Mouse (Mus musculus) adipocyte (in vitro differentiated cells): Measurements from ENCODE around the gene Gdf11.

Experiments
- DNase-seq: peaks from one replicate; pipeline ENCODE4 v3.0.0-alpha.2; 2016; ENCODE audit warnings: low spot score

The Gdf11 gene

DNA sequence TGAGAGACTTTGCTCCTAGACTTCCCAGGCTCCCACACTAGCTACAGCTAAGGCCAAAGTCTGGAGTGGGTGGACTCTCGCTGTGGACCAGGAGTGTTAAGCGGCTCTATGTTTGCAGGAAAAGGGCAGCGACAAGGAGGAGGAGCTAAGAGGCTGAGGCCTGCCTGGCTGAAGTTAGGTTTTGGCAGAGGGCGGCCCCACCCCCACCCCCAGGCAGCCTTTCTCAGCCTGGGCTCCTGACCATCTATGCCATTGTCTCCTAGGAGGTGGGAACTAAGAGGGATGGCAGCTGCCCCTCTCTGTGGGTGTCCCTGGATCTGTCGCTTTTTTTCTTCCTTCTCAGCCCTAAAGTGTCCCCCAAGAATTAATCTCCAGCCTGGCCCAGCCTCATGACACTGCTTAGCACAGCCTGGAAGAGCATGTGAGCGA lies 27.7 kb upstream of the Gdf11 start:
- DNase-seq = peak; percentile 77

DNA sequence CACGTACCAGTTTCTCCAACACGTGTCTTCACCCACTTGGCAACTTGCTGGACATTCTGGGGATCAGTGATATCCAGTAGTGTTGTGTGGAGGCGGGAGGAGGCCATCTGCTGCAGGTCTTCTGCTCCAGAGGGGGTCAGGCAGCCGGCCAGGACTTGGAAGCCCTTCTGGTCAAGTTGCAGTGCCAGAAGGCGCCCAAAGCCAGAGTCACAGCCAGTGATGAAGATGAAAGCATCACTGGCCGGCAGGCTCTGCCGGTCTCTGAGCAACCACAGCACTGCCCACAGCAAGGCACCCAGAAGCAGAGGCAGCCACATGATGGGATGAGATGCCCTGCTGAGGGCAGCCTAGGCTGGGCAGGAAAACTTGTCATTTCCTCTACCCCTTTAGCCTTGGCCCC lies 26.7 kb upstream of the Gdf11 start:
- DNase-seq = peak; percentile 54

DNA sequence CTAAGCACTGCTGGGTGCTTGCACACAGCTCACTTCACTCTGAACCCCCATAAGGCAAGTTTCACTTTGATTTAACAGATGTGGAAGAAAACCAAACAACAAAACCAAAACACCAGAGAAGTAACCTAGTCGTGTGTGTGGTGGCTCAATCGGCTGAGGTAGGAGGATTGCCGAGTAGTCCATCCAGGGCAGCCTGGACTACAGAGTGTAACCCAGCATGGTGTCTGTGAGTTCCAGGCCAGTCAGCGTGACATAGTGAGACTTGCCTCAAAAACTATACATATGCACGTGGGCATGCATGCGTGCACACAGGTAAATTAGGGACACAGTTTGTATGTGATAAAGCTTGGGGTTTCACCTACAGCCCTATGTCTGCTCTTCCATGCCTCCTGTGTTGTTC lies 25.9 kb upstream of the Gdf11 start:
- DNase-seq = no peak

DNA sequence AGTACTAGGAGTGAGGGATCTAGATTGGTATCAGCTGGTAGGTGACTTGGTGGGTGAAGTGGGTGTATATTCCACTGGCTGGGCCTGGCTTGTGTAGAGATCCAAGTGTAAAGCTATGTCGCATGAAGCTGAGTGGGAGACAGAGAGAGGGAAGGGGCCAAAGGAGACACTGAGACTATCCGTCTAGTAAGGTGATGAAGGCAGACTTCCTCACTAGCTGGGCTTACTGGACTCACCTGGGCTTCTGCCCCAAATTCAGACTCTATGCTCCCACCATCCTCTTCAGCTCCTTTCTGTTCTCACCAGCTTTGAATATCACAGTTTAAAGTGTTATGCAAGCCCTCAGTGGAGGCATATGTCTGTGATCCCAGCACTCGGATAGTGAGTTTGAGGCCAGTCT lies 25.1 kb upstream of the Gdf11 start:
- DNase-seq = no peak

DNA sequence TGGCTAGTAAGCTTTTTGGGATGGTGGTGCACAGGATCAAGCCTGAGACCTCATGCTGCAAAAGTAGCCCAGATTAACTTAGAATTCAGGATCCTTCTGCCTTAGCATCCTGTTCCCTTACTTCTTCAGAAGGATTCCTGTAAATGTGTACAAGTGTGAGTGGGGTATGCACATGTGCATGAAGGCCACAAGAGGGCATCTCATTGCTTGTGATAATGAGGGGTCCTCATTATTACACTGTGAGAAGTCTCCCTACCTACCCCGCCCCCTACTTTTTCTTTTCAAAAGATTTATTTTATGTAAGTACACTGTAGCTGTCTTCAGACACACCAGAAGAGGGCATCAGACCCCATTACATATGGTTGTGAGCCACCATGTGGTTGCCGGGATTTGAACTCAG lies 24.0 kb upstream of the Gdf11 start:
- DNase-seq = no peak

DNA sequence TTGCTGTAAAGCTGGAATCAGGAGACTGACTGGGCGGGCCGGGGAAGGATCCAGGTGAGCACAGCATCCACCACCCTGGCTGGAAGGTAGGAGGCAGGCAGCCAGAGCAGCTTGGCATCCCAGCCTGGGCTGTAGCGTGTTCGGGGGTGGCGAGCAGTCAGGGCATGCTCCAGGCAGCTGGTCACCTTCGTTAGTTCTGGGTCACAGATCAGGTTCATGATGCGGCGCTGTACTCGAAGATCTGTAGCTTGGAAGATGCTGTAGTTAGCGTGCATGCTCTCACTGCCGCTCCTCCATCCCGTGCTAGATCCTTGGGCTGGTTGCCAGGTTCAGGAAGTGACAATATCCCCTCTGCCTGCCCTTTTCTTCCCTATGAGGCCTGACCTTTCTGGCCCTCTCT lies 22.2 kb upstream of the Gdf11 start:
- DNase-seq = no peak

DNA sequence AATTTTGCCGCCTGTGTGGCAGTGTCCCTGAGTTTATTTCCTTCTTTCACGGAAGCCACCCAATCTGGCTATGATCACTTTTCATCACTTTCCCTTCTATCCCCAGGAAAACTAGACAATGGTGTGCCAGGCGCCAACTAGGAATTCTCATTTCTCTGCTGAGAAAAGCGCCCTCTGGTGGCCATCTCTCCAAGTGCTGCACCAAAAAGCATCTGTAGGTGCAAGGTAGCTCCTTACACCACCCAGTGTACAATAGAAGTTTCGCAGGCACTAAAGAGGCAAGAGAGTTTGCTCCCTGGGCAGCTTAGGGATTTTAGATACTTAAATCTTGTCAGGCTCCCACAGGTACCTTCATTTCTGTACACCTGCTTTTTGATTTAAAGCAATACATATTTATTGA lies 21.7 kb upstream of the Gdf11 start:
- peak; percentile 93 for DNase-seq

DNA sequence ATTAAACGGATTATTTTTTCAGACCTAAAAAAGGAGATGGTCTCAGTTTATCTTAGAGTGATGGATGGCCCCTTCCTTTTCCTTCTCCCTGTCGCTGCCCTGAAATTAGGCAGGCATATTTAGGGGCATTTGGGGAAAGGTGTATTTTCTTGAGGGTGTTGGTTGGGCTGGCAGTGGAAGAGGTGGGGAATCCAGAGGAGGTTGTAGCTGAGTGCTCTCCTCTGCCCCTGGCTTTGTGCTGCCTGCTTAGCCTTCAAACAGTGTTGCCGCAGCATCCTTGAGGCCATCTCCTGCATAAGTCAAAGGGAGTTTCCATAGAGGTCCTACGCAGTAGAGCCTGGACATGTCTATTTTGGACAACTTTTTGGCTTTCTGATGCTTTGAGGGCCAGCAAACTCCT lies 21.3 kb upstream of the Gdf11 start:
- no peak for DNase-seq

DNA sequence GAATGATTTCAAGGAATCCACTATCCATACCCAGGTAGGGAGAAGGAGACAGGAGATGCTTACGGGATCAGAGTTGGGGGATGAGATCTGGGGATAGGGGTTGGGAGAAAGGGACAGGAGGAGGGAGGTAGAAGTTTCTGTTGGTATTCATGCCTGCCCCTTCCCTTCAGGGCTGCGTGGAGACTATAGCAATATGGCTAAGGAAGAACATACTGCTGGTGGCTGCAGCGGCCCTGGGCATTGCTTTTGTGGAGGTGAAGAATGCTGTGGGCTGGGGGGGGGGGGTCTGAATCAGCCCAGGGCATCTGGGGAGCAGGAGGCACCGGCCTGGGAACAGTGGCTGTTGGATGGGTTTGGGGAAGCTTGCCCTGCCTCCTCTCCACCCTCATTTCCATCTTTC lies 20.8 kb upstream of the Gdf11 start:
- no peak for DNase-seq

DNA sequence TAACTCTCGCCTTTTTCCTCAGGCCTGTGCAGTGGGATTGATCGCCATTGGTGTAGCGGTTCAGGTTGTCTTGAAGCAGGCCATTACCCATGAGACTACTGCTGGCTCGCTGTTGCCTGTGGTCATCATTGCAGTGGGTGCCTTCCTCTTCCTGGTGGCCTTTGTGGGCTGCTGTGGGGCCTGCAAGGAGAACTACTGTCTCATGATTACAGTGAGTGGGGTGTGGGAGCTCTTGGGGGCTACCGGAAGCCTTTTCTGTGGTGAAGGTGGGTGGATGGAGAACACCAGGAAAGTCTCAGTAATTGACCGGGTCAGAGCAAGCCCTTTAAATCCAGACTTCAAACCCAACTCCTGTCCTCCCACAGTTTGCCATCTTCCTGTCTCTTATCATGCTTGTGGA lies 19.9 kb upstream of the Gdf11 start:
- DNase-seq = no peak

DNA sequence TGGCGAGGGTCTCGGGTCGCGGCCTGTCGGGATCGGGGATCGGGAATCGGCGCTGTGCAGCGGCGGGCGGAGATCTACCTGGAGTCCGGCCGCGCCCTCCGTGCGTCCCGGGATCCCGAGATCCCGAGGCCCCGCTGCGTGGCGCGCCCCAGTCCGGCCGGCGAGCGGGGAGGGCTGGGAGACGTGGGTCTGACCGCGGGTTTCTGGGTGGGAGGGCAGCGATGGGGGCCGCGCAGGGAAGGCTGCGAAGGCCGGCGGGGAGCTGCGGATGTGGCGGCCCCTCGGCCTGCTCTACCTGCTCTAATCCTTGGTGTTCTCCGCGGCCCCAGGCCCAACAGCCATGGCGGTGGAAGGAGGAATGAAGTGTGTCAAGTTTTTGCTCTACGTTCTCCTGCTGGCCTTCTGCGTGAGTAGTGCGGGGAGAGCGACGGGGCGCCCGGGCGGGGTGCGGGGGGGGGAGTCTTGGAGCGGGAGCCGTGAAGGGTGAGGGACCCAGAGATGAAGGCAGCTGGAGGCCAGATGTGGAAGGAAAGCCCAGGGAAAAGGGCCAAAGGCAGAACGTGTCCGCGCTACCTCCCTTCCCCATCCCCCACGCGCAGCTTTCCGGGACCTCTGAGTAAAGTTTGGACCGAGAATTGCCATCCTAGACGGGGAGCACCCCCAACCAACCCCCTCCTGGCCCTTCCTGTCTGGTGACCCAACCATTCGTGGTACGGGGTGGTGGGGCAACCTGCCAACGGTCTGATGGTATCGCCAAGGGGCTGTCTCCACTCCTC lies 18.7 kb upstream of the Gdf11 start:
- DNase-seq = peak; percentile 70

DNA sequence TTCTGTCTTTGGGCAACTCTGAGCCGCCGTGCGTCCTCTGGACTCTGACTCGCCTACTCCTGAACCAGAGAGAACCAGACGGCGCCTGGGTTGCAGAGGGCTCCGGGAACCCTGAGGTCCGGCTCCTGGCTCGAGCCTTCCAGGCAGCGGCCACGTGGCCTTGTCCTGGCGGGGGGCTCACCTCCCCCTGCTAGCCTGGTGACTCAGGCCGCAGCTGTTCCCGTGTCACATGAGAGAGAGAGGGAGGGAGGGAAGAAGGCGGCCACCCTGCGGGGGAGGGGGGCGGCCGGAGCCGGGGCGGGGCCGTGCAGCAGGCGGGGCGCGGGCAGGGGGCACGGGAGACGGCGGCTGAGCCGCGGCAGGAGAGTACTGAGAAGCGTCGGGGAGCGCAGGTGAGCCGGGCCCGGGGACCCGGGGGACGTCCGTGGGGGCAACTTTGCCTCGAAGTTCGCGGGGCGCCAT lies 18.1 kb upstream of the Gdf11 start:
- peak; percentile 88 for DNase-seq

DNA sequence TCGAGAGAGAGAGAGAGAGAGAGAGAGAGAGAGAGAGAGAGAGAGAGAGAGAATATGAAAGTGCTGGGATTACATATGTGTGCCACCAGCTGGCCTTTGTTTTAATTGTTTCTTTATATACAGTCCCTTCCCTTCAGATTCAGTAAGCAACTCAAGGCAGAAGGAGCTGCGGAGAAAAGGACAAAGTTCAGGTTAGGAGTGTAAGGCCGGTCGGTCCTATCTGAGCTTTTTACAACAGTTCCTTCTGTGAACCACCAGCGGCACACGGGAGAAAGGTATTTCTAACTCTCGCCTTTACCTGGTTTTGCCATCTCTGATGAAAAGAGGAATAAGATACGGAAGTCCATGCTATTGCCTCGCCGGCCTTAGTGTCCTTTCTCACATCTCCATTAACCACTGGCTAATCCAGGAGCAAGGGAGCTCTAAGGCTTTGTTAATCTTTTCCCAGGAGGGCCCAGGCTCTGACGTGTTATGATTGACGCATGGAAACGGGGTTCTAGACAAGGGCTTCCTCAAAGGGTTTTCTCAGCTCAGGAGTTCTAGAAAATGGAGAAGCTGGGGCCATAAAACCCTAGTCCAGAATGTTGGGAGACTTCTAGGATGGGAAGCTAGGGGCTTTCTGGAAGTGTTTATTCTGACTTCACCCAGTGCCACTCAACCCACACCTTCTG lies 17.4 kb upstream of the Gdf11 start:
- DNase-seq = peak; percentile 70

DNA sequence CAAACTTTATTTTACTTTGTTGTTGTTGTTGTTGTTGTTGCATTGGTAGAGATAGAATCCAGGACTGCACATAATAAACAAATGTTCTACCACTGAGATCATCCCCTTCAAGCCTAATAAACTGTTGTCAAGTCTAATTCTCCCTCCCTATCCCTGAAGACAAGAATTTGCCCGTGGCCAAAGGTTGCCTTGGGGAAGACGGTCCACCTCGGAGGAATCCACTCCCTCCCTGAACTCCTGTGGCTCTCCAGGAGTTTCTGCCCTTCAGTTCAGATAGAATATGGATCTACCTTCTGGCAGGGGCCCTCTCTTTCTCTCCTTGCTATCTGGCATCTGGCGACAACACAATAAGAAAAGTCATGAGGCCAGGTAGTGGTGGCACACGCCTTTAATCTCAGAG lies 13.3 kb upstream of the Gdf11 start:
- no peak for DNase-seq

DNA sequence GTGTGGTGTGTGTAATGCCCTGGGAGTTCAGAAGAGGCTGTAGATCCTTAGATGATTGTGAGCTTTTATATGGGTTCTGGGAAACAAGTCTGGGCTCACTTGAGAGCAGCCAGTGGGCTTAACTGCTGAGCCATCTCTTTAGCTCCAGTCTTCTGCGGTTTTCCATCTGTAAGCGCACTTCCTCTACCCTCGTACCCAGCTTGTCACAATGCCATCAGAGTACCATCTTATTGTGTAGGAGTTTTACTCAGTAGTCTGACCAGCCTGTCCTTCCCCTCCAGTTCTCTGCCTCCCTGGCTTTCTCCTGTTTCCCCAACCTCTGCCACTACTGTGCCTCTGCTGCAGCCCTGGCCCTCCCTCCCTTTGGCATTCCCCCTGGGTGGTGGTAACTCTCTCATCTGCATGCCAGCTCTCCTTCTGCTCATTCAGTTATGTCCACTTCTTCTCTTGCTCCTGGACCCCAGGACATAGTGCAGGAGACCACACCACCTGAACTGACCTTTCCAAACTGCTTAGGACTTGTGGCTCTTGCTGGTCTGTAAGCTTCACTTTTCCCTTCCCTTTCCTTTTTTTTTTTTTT lies 11.0 kb upstream of the Gdf11 start:
- no peak for DNase-seq

DNA sequence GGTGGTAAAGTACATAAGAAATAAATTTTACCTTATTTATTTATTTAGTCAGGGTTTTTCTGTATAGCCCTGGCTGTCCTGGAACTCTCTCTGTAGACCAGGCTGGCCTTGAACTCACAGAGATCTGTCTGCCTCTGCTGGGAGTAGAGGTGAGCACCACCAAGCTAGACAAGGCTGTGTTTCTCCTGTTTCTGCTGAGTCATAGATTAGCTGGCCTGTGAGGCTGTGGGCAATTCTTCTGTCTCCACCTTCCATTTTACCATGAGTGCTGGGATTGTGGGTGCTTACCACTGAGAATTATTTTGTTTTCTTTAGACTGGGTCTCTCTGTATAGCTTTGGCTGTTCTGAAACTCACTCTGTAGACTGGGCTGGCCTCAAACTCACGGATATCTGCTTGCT lies 9.9 kb upstream of the Gdf11 start:
- DNase-seq = no peak

DNA sequence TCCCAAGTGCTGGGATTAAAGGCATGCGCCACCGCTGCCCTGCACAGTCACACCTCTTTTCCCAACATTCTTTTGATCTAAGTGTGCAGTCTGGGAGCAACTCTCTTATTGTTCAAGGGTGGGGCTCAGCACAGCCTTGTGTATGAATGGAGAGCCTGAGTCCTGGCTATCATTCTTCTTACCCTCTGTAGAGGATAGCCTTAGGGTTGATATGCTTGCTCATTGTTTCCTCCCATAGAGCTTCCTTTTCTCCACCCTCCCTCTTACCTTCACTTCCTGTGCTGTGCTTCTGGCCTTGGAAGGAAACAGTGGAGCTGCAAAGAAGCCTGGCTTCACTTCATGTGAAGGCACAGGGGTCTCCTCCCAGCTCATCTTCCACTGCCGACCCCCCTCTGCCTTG lies 9.2 kb upstream of the Gdf11 start, which contains the start of gene Cd63:
TSS of gene Cd63 (plus strand) at position 292 of the 400 bp plus-strand sequence.
- no peak for DNase-seq

DNA sequence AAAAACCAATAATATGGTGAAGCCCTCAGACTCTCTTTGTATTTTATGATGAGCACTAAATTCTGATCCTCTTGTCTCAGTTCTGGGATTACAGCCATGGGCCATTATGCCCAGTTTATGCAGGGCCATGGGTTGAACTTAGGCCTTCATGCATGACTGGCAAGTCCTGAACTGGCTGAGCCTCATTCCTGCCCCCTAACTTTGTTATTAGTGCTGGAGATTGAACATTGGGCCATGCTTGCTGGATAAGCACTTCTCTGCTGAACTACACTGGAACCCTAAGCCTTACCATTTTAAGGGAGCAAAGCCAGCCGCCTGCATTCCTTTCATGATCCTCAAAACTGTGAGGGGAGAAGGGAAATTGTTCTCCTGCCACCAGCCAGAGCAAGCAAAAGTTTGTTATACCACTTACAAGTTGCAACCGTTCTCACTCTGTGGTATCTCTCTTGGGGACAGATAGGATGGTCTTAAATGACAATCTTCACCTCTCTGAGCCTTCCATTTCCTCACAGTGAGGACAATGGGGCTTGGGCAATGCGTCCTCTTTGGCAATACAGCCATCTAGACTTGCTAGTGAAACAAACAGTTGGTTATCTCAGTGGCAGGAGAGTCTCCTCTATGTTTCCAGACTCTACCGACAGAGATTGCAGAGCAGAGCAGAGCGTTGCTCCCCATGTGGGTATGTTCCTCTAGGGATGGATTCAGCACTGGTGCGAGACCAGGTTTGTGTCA lies 8.4 kb upstream of the Gdf11 start:
- DNase-seq = peak; percentile 67

DNA sequence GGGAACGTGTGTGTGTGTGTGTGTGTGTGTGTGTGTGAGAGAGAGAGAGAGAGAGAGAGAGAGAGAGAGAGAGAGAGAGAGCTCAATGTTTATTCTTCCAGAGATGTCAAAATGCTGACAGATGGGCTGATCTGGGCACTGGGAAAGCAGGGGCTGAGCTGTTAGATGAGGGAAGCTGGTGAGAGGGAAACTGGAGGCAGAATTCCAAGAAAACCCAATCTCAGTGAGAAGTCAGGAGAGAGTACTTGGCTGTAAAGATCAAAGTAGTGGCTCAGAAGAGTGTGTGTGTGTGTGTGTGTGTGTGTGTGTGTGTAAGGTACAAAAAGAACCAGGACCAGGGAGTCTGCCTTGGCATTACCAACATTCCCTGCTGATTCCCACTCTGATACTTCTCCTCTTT lies 6.0 kb upstream of the Gdf11 start:
- no peak for DNase-seq

DNA sequence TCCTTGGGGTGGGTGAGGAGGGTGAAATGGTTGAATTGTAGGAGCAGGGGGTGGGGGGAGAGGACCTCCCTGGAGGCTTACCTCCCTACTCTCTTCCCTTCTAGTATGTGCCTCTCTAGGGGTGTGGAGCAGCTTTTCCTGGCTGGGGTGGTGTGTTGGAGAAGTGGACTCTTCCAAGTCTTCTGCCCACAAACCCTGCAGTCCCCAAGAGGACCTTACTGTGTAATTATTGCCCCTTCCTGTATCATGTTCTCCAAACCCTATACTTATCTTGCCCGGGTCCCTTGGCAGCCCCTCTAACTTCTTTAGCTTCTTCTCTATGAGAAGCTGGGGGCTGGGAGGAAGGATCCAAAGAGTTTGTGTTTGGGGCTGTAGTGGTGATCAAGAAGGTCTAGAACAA lies 5.3 kb upstream of the Gdf11 start:
- no peak for DNase-seq

DNA sequence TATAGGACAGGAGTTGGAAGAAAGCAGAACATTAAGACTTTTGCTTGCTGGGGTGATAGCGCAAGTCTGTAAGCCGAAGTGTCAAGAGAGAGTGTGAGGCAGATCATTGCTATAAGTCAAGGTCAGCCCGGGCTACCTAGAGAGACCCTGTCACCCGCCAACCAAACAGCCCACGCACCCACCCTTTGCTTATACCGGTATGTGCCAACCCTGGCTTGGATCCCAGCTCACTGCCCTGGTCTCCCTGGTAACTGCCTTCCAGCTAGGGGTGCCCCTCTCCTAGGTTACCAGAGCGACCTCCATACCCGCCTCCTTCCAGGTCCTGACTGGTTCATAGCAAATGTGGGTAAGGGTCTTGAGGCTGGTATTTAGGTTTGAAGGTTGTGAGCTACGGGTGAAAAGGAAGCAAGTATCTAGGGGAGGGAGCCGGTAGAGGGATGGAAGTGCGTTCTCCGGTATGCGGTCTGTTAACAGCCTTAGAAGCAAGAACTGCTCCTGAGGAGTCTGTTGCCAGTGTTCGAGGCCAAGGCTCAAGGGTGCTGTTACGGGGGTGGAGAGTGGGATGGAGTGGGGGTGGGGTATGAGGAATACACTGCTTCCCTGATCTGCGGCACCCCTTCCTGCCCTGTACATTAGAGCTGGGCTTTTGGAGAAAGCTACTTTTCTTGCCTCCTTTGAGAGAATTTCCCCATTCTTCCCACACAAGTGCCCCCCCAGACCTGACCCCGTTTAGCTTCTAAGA lies 4.6 kb upstream of the Gdf11 start:
- DNase-seq = no peak

DNA sequence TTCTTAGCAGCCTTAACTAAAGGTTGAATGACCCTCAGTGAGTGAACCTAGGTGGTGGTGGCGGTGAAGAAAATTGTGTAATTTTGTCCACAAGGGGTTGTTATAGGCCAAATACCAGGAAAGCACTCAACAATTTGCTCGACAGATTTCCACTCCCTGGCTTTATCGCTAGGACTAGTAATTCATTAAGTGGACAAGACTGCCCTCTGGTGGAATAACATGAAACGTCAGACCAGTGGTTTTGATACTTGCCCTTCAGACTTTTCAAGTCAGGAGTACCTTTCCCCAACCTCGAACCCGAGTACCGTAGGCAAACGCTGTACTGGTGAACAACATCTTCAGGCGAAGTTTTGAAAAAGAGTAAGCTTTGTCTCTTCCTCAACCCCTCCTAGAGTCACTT lies 3.9 kb upstream of the Gdf11 start:
- peak; percentile 92 for DNase-seq
